In the genomic region with DNA sequence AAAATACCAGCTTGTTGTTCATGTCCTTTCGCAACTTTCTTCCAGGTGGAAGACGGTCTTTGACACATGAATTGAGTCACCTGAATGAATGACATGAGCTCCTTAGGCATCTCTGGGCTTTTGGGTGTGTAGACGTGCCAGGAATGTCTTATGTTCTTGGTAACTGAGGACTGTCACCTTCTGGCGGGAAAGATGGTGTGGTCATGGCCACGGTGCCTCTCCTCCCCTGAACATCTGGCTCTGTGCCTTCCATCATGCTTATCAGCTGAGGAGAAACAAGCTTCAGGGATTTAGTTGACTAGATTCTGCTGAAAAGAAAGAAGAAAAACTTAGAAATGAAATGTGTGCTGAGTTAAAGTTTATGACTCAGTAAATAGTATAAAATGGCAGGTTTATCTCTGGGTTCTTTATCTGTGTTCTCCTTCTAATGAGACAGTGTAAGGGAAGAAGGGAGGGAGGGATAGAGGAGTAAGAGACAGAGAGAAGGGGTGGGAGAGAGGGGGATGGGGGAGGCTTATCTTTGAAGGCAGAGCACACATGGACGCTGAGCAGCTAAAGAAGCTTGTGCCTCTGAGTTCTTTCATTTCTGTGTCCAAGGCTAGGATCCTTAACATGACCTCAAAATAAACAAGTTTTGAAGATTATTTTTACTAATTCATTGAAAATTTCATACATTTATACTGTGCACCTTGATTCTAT, we compare ENCODE assay signal across 20 mouse cellular contexts.
DNase-seq lines count a peak whose midpoint lies in the region; ATAC-seq and TF ChIP-seq lines count a peak whose summit lies in the region.
"Had no signal": no experiment of that assay in that cellular context is flagged by ENCODE, and none has a peak within 500 bp of the region (broad histone marks: within the 10 kb centered on the region; RNA-seq: fewer than 3 reads in every experiment).

No protein-coding gene starts in this region.

- H3K4me3 ChIP-seq in intestine, embryonic 15.5 days (replicated peaks), result no peak overlapping the region
- H3K4me3 ChIP-seq in intestine, postnatal 0 days (ENCODE audit: low read depth, low read length), result no peak overlapping the region
- no peak overlapping the region for H3K4me3 ChIP-seq in liver, embryonic 12.5 days
- H3K4me3 ChIP-seq in myocyte, result no peak overlapping the region
- H3K4me3 ChIP-seq: embryonic facial prominence, embryonic 15.5 days; heart, embryonic 13.5 days; limb, embryonic 10.5 days had no signal

- H3ac ChIP-seq in myocyte (ENCODE audit: control insufficient read depth, insufficient read length), result no peak overlapping the region

- TF ChIP-seq POLR2A in myocyte (IDR thresholded peaks at IDR 0.05; ENCODE audit: insufficient read length, low read depth), result no peak

- H3K27ac ChIP-seq in intestine, embryonic 15.5 days, result no peak overlapping the region
- H3K27ac ChIP-seq in intestine, postnatal 0 days (ENCODE audit: low read depth, low read length), result no peak overlapping the region
- H3K27ac ChIP-seq in liver, embryonic 12.5 days, result peak overlapping the region; percentile 32; the same call in 1 of the 2 replicates
- H3K27ac ChIP-seq: embryonic facial prominence, embryonic 15.5 days; limb, embryonic 10.5 days; macrophage had no signal

- peaks cover 7% of the 10 kb centered on the region for H3K4me1 ChIP-seq in intestine, embryonic 15.5 days (replicated peaks)
- H3K4me1 ChIP-seq in intestine, postnatal 0 days (replicated peaks; ENCODE audit: control insufficient read depth, insufficient read depth, low read length), result peaks cover 4% of the 10 kb centered on the region; the same call in 1 of the 2 replicates
- peaks cover 37% of the 10 kb centered on the region for H3K4me1 ChIP-seq in liver, embryonic 12.5 days
- H3K4me1 ChIP-seq: limb, embryonic 10.5 days had no signal

- DNase-seq in c-Kit-positive CD71-positive TER-119-positive erythroid progenitor cells, embryonic 14.5 days (ENCODE audit: low spot score), result peak; percentile 3
- DNase-seq in gastrocnemius, postnatal 14 days, result no peak
- no peak for DNase-seq in left cerebral cortex, postnatal 4 days
- DNase-seq: adrenal gland, postnatal 10 days; cerebellum, adult 9-10 months; forebrain, postnatal 0 days; kidney, adult 2 months; kidney, postnatal 10 days; thymus, adult 18-20 months; thymus, postnatal 36 days had no signal

- no peak overlapping the region for H3K4me2 ChIP-seq in intestine, embryonic 15.5 days (replicated peaks)
- no peak overlapping the region for H3K4me2 ChIP-seq in intestine, postnatal 0 days (replicated peaks; ENCODE audit: low read depth)
- peak overlapping the region; percentile 14 for H3K4me2 ChIP-seq in liver, embryonic 12.5 days
- peak overlapping the region; percentile 31 for H3K4me2 ChIP-seq in myocyte (ENCODE audit: low read depth)
- H3K4me2 ChIP-seq: embryonic facial prominence, embryonic 15.5 days; heart, embryonic 13.5 days; midbrain, embryonic 11.5 days had no signal

- no peaks in the 10 kb centered on the region for H3K9me3 ChIP-seq in intestine, embryonic 15.5 days
- no peaks in the 10 kb centered on the region for H3K9me3 ChIP-seq in intestine, postnatal 0 days (ENCODE audit: control insufficient read depth)
- H3K9me3 ChIP-seq in liver, embryonic 12.5 days (replicated peaks), result no peaks in the 10 kb centered on the region
- H3K9me3 ChIP-seq: embryonic facial prominence, embryonic 15.5 days; heart, embryonic 13.5 days; limb, embryonic 10.5 days had no signal

- TF ChIP-seq CTCF in intestine, postnatal 0 days (IDR thresholded peaks at IDR 0.05; ENCODE audit: low read depth), result no peak

- ATAC-seq in intestine, embryonic 15.5 days, result 0 out of 2 replicates have a peak, but pooled peaks have one; percentile 48
- ATAC-seq in intestine, postnatal 0 days, result no peak
- ATAC-seq in liver, embryonic 12.5 days, result peak; percentile 82
- ATAC-seq: forebrain, postnatal 0 days; lung, postnatal 0 days had no signal

- 56% methylated on average over 6 of the region's 6 CpGs for WGBS in intestine, embryonic 15.5 days
- 50% methylated on average over 6 of the region's 6 CpGs for WGBS in intestine, postnatal 0 days
- WGBS in liver, embryonic 12.5 days (ENCODE audit: insufficient replicate concordance), result 42% methylated on average over 6 of the region's 6 CpGs

- intact Hi-C loops in gastrocnemius, postnatal 14 days (cut with DNase I; ENCODE audit: low total_unique reads), result no loop called here
- intact Hi-C loops in left cerebral cortex, postnatal 4 days (cut with DNase I), result no loop called here

- H3K79me2 ChIP-seq in myocyte (ENCODE audit: control insufficient read depth, insufficient read depth), result no peaks in the 10 kb centered on the region

- no peak overlapping the region for H3K9ac ChIP-seq in intestine, embryonic 15.5 days
- H3K9ac ChIP-seq in intestine, postnatal 0 days (ENCODE audit: low read depth, low read length), result no peak overlapping the region
- 0 out of 2 replicates have a peak overlapping the region, but pooled peaks have one; percentile 2 for H3K9ac ChIP-seq in liver, embryonic 12.5 days
- H3K9ac ChIP-seq: embryonic facial prominence, embryonic 15.5 days; forebrain, postnatal 0 days; heart, embryonic 13.5 days had no signal

- H3K27me3 ChIP-seq in intestine, embryonic 15.5 days (replicated peaks), result no peaks in the 10 kb centered on the region
- no peaks in the 10 kb centered on the region for H3K27me3 ChIP-seq in intestine, postnatal 0 days (replicated peaks; ENCODE audit: control insufficient read depth, insufficient read depth, low read length)
- no peaks in the 10 kb centered on the region for H3K27me3 ChIP-seq in liver, embryonic 12.5 days (replicated peaks)
- H3K27me3 ChIP-seq in myocyte (ENCODE audit: control insufficient read depth, insufficient read depth, insufficient read length), result no peaks in the 10 kb centered on the region
- H3K27me3 ChIP-seq: embryonic facial prominence, embryonic 15.5 days had no signal

- no peaks in the 10 kb centered on the region for H3K36me3 ChIP-seq in intestine, embryonic 15.5 days
- no peaks in the 10 kb centered on the region for H3K36me3 ChIP-seq in intestine, postnatal 0 days (ENCODE audit: control insufficient read depth, insufficient read depth)
- H3K36me3 ChIP-seq in liver, embryonic 12.5 days, result no peaks in the 10 kb centered on the region
- no peaks in the 10 kb centered on the region for H3K36me3 ChIP-seq in myocyte (ENCODE audit: control insufficient read depth, insufficient read depth)
- H3K36me3 ChIP-seq: embryonic facial prominence, embryonic 15.5 days; heart, embryonic 13.5 days; limb, embryonic 10.5 days had no signal

TF ChIP-seq in myocyte, 11 proteins besides CTCF, POLR2A, EP300 and RAD21:
- TF ChIP-seq MYOD1 (IDR thresholded peaks at IDR 0.05; ENCODE audit: control insufficient read depth in 1 of 3, insufficient read length in 2 of 3, low read depth in 2 of 3), result no peak
- no peak for TF ChIP-seq TCF12 (IDR thresholded peaks at IDR 0.05; ENCODE audit: insufficient read depth, poor library complexity, severe bottlenecking)
- no peak for TF ChIP-seq CEBPB (IDR thresholded peaks at IDR 0.05; ENCODE audit: insufficient read depth, poor library complexity, severe bottlenecking)
- no peak for TF ChIP-seq TCF3 (IDR thresholded peaks at IDR 0.05; ENCODE audit: insufficient read length, low read depth)
- TF ChIP-seq SRF (IDR thresholded peaks at IDR 0.05; ENCODE audit: control insufficient read depth, insufficient read length, low read depth), result no peak
- no peak for TF ChIP-seq MAX (IDR thresholded peaks at IDR 0.05; ENCODE audit: low read depth)
- no peak for TF ChIP-seq USF1 (IDR thresholded peaks at IDR 0.05; ENCODE audit: low read depth)
- TF ChIP-seq MYOG (IDR thresholded peaks at IDR 0.05; ENCODE audit: control insufficient read depth in 1 of 3, insufficient read depth in 1 of 3, insufficient read length in 2 of 3, low read depth in 2 of 3), result no peak
- no peak for TF ChIP-seq REST (IDR thresholded peaks at IDR 0.05; ENCODE audit: insufficient read depth, insufficient read length)
- TF ChIP-seq E2F4 (IDR thresholded peaks at IDR 0.05; ENCODE audit: insufficient read depth), result no peak
- no peak for TF ChIP-seq POLR2AphosphoS2 (IDR thresholded peaks at IDR 0.05; ENCODE audit: insufficient read length, low read depth)

Comparison
In these comparisons a context has a peak if more than half of its experiments do, and no peak if none do; other contexts are left out.
1. H3K4me2 ChIP-seq: peak in liver, embryonic 12.5 days (single experiment) and myocyte (single experiment); none in intestine, embryonic 15.5 days (single experiment) and intestine, postnatal 0 days (single experiment).